Mouse (Mus musculus): ENCODE data around the gene Mocs1.

- TF ChIP-seq CTCF (IDR thresholded peaks at IDR 0.05; ENCODE audit: low read depth, low read length), result no peak
- TF ChIP-seq POLR2A (IDR thresholded peaks at IDR 0.05; ENCODE audit: insufficient read depth, low read length), result no peak
- TF ChIP-seq EP300 (IDR thresholded peaks at IDR 0.05; ENCODE audit: insufficient read depth, low read depth, low read length), result no peak
Observed at GRCm38 (mm10) chr17:49392751-49393150, 35.4 kb upstream of the Mocs1 start.

Data from ES-Bruce4 (cell line).